9 mouse cellular contexts compared by ENCODE assay signal in genomic region chr10:121587371-121587840, GRCm38 (mm10). TPM values are rescaled to one million over a fixed set of nuclear protein-coding genes. Genes with fewer than 3 reads are reported as not detected.
DNase-seq lines count a peak whose midpoint lies in the region; ATAC-seq and TF ChIP-seq lines count a peak whose summit lies in the region.
"Had no signal": no experiment of that assay in that cellular context is flagged by ENCODE, and none has a peak within 500 bp of the region (broad histone marks: within the 10 kb centered on the region; RNA-seq: fewer than 3 reads in every experiment).

No protein-coding gene starts in this region.

- H3K4me2 ChIP-seq in liver, postnatal 0 days (ENCODE audit: low read depth, low read length) = peak overlapping the region; percentile 70

- peak overlapping the region; percentile 95 for H3K9ac ChIP-seq in liver, postnatal 0 days (replicated peaks)

- H3K4me3 ChIP-seq in erythroblast, embryonic 14.5 days (replicated peaks) = peak overlapping the region; percentile 95
- peak overlapping the region; percentile 86 for H3K4me3 ChIP-seq in liver, postnatal 0 days (ENCODE audit: low read depth, low read length)

- no peak for DNase-seq in liver, postnatal 0 days
- no peak for DNase-seq in adrenal gland, adult 2 months
- no peak for DNase-seq in right cerebral cortex, postnatal 25 days

- H3K36me3 ChIP-seq in erythroblast, embryonic 14.5 days (ENCODE audit: control insufficient read depth) = peaks cover 48% of the 10 kb centered on the region
- H3K36me3 ChIP-seq in liver, postnatal 0 days (replicated peaks; ENCODE audit: insufficient read depth, low read length) = peaks cover 28% of the 10 kb centered on the region

- peaks cover 26% of the 10 kb centered on the region for H3K4me1 ChIP-seq in erythroblast, embryonic 14.5 days (ENCODE audit: control insufficient read depth)
- peaks cover 23% of the 10 kb centered on the region for H3K4me1 ChIP-seq in liver, postnatal 0 days (ENCODE audit: insufficient read depth)

- ATAC-seq in erythroblast, adult 5-6 weeks (replicated peaks; ENCODE audit: low FRiP score, poor library complexity, severe bottlenecking) = no peak
- ATAC-seq in CD4-positive, CD25-positive, alpha-beta regulatory T cell, adult 4 months = peak; percentile 11
- ATAC-seq in granulocyte monocyte progenitor cell, adult 5-6 weeks (replicated peaks; ENCODE audit: poor library complexity, severe bottlenecking) = peak; percentile 15
- ATAC-seq in liver, postnatal 0 days = no peak
- no peak for ATAC-seq in cerebellum, adult (ENCODE audit: insufficient number of reproducible peaks, low FRiP score, low TSS enrichment)

- H3K27ac ChIP-seq in liver, postnatal 0 days (ENCODE audit: low read depth) = peak overlapping the region; percentile 93

- no peaks in the 10 kb centered on the region for H3K9me3 ChIP-seq in erythroblast, embryonic 14.5 days (ENCODE audit: control insufficient read depth, low read length)
- H3K9me3 ChIP-seq in liver, postnatal 0 days (ENCODE audit: low read length) = no peaks in the 10 kb centered on the region

- no peak for TF ChIP-seq CTCF in liver, postnatal 0 days (IDR thresholded peaks at IDR 0.05; ENCODE audit: low read depth)

- no peak for TF ChIP-seq EP300 in liver, postnatal 0 days (IDR thresholded peaks at IDR 0.05; ENCODE audit: low read depth)

- WGBS in liver, postnatal 0 days (ENCODE audit: insufficient replicate concordance) = 44% methylated on average over 6 of the region's 6 CpGs

- H3K27me3 ChIP-seq in erythroblast, embryonic 14.5 days (ENCODE audit: control insufficient read depth) = no peaks in the 10 kb centered on the region
- H3K27me3 ChIP-seq in liver, postnatal 0 days (ENCODE audit: insufficient read depth, low read length) = no peaks in the 10 kb centered on the region

RNA-seq across cellular contexts. Expression of gene Tbk1, which starts 0.8 kb away (rescaled TPM):
- polyA plus RNA-seq in erythroblast, embryonic 14.5 days (2012) = 0.09 and 0.18 TPM in 2 replicates
- 57.1 and 60.0 TPM in 2 replicates for total RNA-seq in erythroblast, adult 5-6 weeks (2015; ENCODE audit: low replicate concordance)
- total RNA-seq in erythroblast, adult 5-6 weeks (2017; ENCODE audit: low replicate concordance) = 105 and 141 TPM in 2 replicates
- 100 to 1,000 TPM in 1 of 2 experiments, 10 to 100 TPM in 1; 86.5 to 118 TPM for polyA plus RNA-seq in CD4-positive, CD25-positive, alpha-beta regulatory T cell, adult 4 months (2017; shearing (Covaris generic))
- total RNA-seq in granulocyte monocyte progenitor cell, adult 5-6 weeks (2014; fragmentation: Nextera tagmentation) = 69.1 and 70.9 TPM in 2 replicates
- total RNA-seq in granulocyte monocyte progenitor cell, adult 5-6 weeks (2017) = 53.0 and 67.7 TPM in 2 replicates
- 11.4 and 14.4 TPM in 2 replicates for polyA plus RNA-seq in liver, postnatal 0 days (2015; fragmentation: Nextera tagmentation; extraction: Ambion mirVana)
- total RNA-seq in adrenal gland, adult 2 months (2021) = 10 to 100 TPM; 37.8 to 45.9 TPM
- 3.5 and 3.7 TPM in 2 replicates for polyA plus RNA-seq in adrenal gland, adult 2 months (2012; rRNA removed)

RNA-seq across cellular contexts. Expression of gene Xpot, which starts 38.7 kb away (rescaled TPM):
- 0.26 and 1.7 TPM in 2 replicates for polyA plus RNA-seq in erythroblast, embryonic 14.5 days (2012)
- total RNA-seq in erythroblast, adult 5-6 weeks (2015; ENCODE audit: low replicate concordance) = 16.1 and 19.2 TPM in 2 replicates
- total RNA-seq in erythroblast, adult 5-6 weeks (2017; ENCODE audit: low replicate concordance) = 26.0 and 43.5 TPM in 2 replicates
- polyA plus RNA-seq in CD4-positive, CD25-positive, alpha-beta regulatory T cell, adult 4 months (2017; shearing (Covaris generic)) = 10 to 100 TPM; 14.3 to 20.0 TPM
- 69.6 and 73.3 TPM in 2 replicates for total RNA-seq in granulocyte monocyte progenitor cell, adult 5-6 weeks (2014; fragmentation: Nextera tagmentation)
- total RNA-seq in granulocyte monocyte progenitor cell, adult 5-6 weeks (2017) = 93.8 and 105 TPM in 2 replicates
- 17.5 and 19.4 TPM in 2 replicates for polyA plus RNA-seq in liver, postnatal 0 days (2015; fragmentation: Nextera tagmentation; extraction: Ambion mirVana)
- 10 to 100 TPM; 62.1 to 72.7 TPM for total RNA-seq in adrenal gland, adult 2 months (2021)
- 70.2 and 92.4 TPM in 2 replicates for polyA plus RNA-seq in adrenal gland, adult 2 months (2012; rRNA removed)

RNA-seq across cellular contexts. Expression of gene D930020B18Rik, which starts 54.0 kb away (rescaled TPM):
- not detected in 2 replicates for polyA plus RNA-seq in erythroblast, embryonic 14.5 days (2012)
- total RNA-seq in erythroblast, adult 5-6 weeks (2015; ENCODE audit: low replicate concordance) = not detected in 2 replicates
- not detected in 2 replicates for total RNA-seq in erythroblast, adult 5-6 weeks (2017; ENCODE audit: low replicate concordance)
- polyA plus RNA-seq in CD4-positive, CD25-positive, alpha-beta regulatory T cell, adult 4 months (2017; shearing (Covaris generic)) = under 1 TPM; 0.59 to 0.81 TPM
- total RNA-seq in granulocyte monocyte progenitor cell, adult 5-6 weeks (2014; fragmentation: Nextera tagmentation) = not detected in 2 replicates
- total RNA-seq in granulocyte monocyte progenitor cell, adult 5-6 weeks (2017) = 2.5 TPM in 1 of 2 replicates, not detected in the other
- not detected in 2 replicates for polyA plus RNA-seq in liver, postnatal 0 days (2015; fragmentation: Nextera tagmentation; extraction: Ambion mirVana)
- total RNA-seq in adrenal gland, adult 2 months (2021) = not detected
- polyA plus RNA-seq in adrenal gland, adult 2 months (2012; rRNA removed) = not detected in 2 replicates
- total RNA-seq: hematopoietic stem cell, adult 5-6 weeks had no signal

Comparison
In these comparisons a context has a peak if more than half of its experiments do, and no peak if none do; other contexts are left out.
1. ATAC-seq: peak in CD4-positive, CD25-positive, alpha-beta regulatory T cell, adult 4 months (single experiment) and granulocyte monocyte progenitor cell, adult 5-6 weeks (single experiment); none in erythroblast, adult 5-6 weeks (single experiment), liver, postnatal 0 days (single experiment) and cerebellum, adult (single experiment).